Mouse (Mus musculus): Measurements from ENCODE around the gene Abtb2. TPM values are rescaled to one million over a fixed set of nuclear protein-coding genes. Genes with fewer than 3 reads are reported as not detected.
A peak's percentile ranks its signal among the peaks of the same experiment; 100 is the strongest.

Gene Abtb2
- polyA plus RNA-seq, 1 experiment from 2014 or later = 15.6 TPM

DNA sequence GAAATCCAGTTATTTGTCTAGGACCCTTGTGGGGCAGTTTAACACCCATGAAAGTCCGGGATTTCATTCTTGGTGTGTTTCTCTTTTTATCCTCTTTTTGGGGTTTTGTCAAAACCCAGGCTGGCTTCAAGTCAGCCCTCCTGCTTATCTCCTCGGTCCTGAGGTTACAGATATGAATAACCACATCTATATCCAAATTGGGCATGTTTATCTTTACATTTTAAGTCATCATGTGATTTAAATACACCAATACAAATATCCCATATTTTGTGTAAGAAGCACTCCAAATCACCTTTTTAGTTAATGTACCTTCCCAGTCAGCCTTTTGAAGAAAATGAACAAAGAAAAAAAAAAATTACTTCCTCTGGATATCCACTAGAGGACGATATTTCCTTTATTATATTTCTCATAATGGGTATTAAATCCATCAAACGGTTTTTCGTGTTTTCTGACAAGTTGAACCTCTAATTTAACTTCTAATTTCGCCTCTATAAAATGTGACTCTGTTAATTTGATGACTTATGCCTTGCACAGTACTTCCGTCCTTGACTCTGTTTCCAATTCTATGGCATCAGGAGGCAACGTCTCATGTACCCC is 1.6 kb upstream of the Abtb2 start:
- H3K27ac ChIP-seq (ENCODE audit: low read depth, low read length) = no peak overlapping the region
- peak overlapping the region; percentile 89 for H3K4me3 ChIP-seq (ENCODE audit: low read depth, low read length)
- H3K27me3 ChIP-seq (ENCODE audit: control insufficient read depth, insufficient read depth, low read length) = no peaks in the 10 kb centered on the region
- no peak for ATAC-seq (replicated peaks; ENCODE audit: insufficient number of reproducible peaks, low FRiP score, low TSS enrichment)
- peak overlapping the region; percentile 90 for H3K4me2 ChIP-seq
- H3K4me1 ChIP-seq (ENCODE audit: control insufficient read depth, insufficient read depth, low read length) = peaks cover 12% of the 10 kb centered on the region
- H3K9ac ChIP-seq (ENCODE audit: low read depth, low read length) = no peak overlapping the region
- H3K36me3 ChIP-seq (ENCODE audit: control insufficient read depth, insufficient read depth, low read length) = no peaks in the 10 kb centered on the region
- WGBS (ENCODE audit: insufficient replicate concordance) = 12% methylated on average over 8 of the region's 8 CpGs
- H3K9me3 ChIP-seq (replicated peaks; ENCODE audit: control insufficient read depth, low read length) = no peaks in the 10 kb centered on the region

DNA sequence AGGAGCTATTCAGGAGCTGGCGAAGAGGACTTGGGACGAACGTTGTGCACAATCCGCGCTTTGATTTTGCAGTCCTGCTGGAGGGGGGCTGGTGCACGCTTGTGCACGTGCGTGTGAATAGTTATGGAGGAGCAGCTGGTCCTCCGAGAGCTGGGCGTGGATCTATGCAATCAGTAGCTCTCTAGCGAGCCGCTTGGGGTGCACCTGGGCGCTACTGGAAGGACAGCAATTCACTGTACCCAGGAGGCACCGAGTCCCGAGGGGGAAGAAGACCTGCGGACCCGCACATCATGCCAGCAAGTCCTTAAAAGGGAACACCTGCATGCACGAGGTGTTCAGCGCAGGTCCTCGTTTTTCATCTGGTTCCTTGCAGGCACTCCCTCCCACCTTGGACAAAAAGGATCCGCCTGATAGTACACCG is 929 bp upstream of the Abtb2 start:
- Histone ChIP-seq H3K9me3 (replicated peaks; ENCODE audit: control insufficient read depth, low read length) (no peaks in the 10 kb centered on the region), H3K4me3 (ENCODE audit: low read depth, low read length) (peak overlapping the region; percentile 89), H3K4me2 (peak overlapping the region; percentile 90), H3K9ac (ENCODE audit: low read depth, low read length) (peak overlapping the region; percentile 60), H3K27ac (ENCODE audit: low read depth, low read length) (no peak overlapping the region), H3K27me3 (ENCODE audit: control insufficient read depth, insufficient read depth, low read length) (no peaks in the 10 kb centered on the region), H3K36me3 (ENCODE audit: control insufficient read depth, insufficient read depth, low read length) (no peaks in the 10 kb centered on the region), H3K4me1 (ENCODE audit: control insufficient read depth, insufficient read depth, low read length) (peaks cover 18% of the 10 kb centered on the region)
- ATAC-seq (replicated peaks; ENCODE audit: insufficient number of reproducible peaks, low FRiP score, low TSS enrichment) = no peak
- WGBS (ENCODE audit: insufficient replicate concordance) = 2% methylated on average over 22 of the region's 22 CpGs

DNA sequence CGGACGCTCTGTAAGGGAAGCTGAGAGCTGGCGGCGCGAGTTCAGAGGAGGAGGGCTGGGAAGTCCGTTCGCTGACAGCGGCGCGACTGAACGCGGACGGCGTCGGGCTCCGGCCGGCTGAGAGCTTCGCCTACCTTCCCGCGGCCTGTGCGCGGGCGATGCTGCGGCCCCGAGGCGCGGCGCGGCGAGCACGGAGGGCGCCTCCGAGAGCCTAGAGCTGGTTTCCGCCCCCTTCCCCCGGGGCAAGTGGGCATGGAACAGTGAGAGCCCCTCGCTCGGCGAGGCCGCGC is 258 bp downstream of the Abtb2 start:
- Histone ChIP-seq H3K4me1 (ENCODE audit: control insufficient read depth, insufficient read depth, low read length) (peaks cover 25% of the 10 kb centered on the region), H3K4me3 (ENCODE audit: low read depth, low read length) (peak overlapping the region; percentile 89), H3K27ac (ENCODE audit: low read depth, low read length) (peak overlapping the region; percentile 90), H3K36me3 (ENCODE audit: control insufficient read depth, insufficient read depth, low read length) (no peaks in the 10 kb centered on the region), H3K9ac (ENCODE audit: low read depth, low read length) (peak overlapping the region; percentile 91), H3K9me3 (replicated peaks; ENCODE audit: control insufficient read depth, low read length) (no peaks in the 10 kb centered on the region), H3K4me2 (peak overlapping the region; percentile 90), H3K27me3 (ENCODE audit: control insufficient read depth, insufficient read depth, low read length) (no peaks in the 10 kb centered on the region)
- peak; percentile 51 for ATAC-seq (replicated peaks; ENCODE audit: insufficient number of reproducible peaks, low FRiP score, low TSS enrichment)
- WGBS (ENCODE audit: insufficient replicate concordance) = under 1% methylated on average over 38 of the region's 40 CpGs

DNA sequence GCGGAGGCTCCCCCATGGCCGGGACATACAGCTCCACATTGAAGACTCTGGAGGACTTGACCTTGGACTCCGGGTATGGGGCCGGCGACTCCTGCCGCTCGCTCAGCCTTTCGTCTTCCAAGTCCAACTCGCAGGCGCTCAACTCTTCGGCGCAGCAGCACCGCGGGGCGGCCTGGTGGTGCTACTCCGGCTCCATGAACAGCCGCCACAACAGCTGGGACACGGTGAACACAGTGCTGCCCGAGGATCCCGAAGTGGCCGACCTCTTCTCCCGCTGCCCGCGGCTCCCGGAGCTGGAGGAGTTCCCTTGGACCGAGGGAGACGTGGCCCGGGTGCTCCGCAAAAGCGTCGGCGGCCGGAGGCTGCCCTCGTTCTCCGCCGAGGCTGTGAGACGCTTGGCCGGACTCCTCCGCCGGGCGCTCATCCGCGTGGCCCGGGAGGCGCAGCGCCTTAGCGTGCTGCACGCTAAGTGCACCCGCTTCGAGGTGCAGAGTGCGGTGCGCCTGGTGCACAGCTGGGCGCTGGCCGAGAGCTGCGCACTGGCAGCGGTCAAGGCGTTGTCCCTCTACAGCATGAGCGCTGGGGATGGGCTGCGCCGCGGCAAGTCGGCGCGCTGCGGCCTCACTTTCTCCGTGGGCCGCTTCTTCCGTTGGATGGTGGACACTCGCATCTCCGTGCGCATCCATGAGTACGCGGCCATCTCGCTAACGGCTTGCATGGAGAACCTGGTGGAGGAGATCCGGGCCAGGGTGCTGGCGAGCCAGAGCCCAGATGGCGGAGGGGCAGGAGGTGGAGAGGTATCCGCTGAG is 807 bp downstream of the Abtb2 start:
- Histone ChIP-seq H3K36me3 (ENCODE audit: control insufficient read depth, insufficient read depth, low read length) (no peaks in the 10 kb centered on the region), H3K4me2 (peak overlapping the region; percentile 90), H3K27ac (ENCODE audit: low read depth, low read length) (peak overlapping the region; percentile 90), H3K9me3 (replicated peaks; ENCODE audit: control insufficient read depth, low read length) (no peaks in the 10 kb centered on the region), H3K9ac (ENCODE audit: low read depth, low read length) (peak overlapping the region; percentile 91), H3K4me1 (ENCODE audit: control insufficient read depth, insufficient read depth, low read length) (peaks cover 25% of the 10 kb centered on the region), H3K4me3 (ENCODE audit: low read depth, low read length) (peak overlapping the region; percentile 89), H3K27me3 (ENCODE audit: control insufficient read depth, insufficient read depth, low read length) (no peaks in the 10 kb centered on the region)
- peak; percentile 14; the same call in 1 of the 2 replicates for ATAC-seq (replicated peaks; ENCODE audit: insufficient number of reproducible peaks, low FRiP score, low TSS enrichment)
- under 1% methylated on average over 77 of the region's 79 CpGs for WGBS (ENCODE audit: insufficient replicate concordance)

DNA sequence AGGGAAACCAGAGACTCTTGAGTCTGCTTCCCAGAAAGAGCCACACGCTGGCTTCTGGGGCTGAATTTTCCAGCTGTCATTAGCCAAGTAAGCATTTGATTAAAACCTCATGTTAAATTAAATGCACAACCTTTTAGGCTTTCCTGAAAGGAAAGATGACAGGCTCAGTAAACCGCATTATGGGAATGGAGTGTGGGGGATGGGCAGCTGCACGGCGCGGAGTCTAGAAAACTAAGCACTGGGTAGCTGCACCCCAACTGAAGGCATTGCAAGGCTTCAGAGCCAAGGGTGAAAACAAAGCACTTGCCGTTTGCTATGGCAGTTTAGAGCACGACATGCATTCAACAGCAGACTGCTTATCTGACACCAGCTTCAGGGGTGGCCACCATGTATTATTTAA is 2.1 kb downstream of the Abtb2 start:
- Histone ChIP-seq H3K9me3 (replicated peaks; ENCODE audit: control insufficient read depth, low read length) (no peaks in the 10 kb centered on the region), H3K27ac (ENCODE audit: low read depth, low read length) (no peak overlapping the region), H3K27me3 (ENCODE audit: control insufficient read depth, insufficient read depth, low read length) (no peaks in the 10 kb centered on the region), H3K9ac (ENCODE audit: low read depth, low read length) (peak overlapping the region; percentile 91), H3K4me3 (ENCODE audit: low read depth, low read length) (peak overlapping the region; percentile 89), H3K4me2 (peak overlapping the region; percentile 90), H3K4me1 (ENCODE audit: control insufficient read depth, insufficient read depth, low read length) (peaks cover 31% of the 10 kb centered on the region), H3K36me3 (ENCODE audit: control insufficient read depth, insufficient read depth, low read length) (no peaks in the 10 kb centered on the region)
- no peak for ATAC-seq (replicated peaks; ENCODE audit: insufficient number of reproducible peaks, low FRiP score, low TSS enrichment)
- WGBS (ENCODE audit: insufficient replicate concordance) = 13% methylated on average over 7 of the region's 7 CpGs

DNA sequence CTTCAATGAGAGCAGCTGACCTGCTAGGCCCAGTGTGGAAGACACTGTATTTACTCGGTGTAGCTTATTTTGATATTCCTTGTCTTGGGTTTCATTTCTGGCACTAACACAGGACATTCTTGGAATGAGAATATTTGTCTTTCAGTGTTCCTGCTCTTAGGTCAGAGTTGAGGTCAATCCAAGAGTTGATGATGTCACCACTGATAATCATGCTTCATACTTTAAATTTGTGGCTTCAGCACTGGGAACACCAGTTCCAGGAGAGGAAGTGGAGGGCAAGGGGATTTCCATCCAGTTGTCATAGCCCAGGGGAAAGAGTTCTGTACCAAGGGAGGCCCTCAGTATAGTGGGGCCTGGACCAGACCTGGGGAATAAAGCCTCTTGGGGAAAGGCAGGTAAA is 3.6 kb downstream of the Abtb2 start:
- peak overlapping the region; percentile 89 for H3K4me3 ChIP-seq (ENCODE audit: low read depth, low read length)
- peak overlapping the region; percentile 90 for H3K4me2 ChIP-seq
- 43% methylated on average over 1 of the region's 1 CpGs for WGBS (ENCODE audit: insufficient replicate concordance)
- 0 out of 2 replicates have a peak overlapping the region, but pooled peaks have one; percentile 22 for H3K9ac ChIP-seq (ENCODE audit: low read depth, low read length)
- H3K4me1 ChIP-seq (ENCODE audit: control insufficient read depth, insufficient read depth, low read length) = peaks cover 37% of the 10 kb centered on the region
- no peaks in the 10 kb centered on the region for H3K27me3 ChIP-seq (ENCODE audit: control insufficient read depth, insufficient read depth, low read length)
- no peak overlapping the region for H3K27ac ChIP-seq (ENCODE audit: low read depth, low read length)
- no peaks in the 10 kb centered on the region for H3K9me3 ChIP-seq (replicated peaks; ENCODE audit: control insufficient read depth, low read length)
- no peaks in the 10 kb centered on the region for H3K36me3 ChIP-seq (ENCODE audit: control insufficient read depth, insufficient read depth, low read length)
- no peak for ATAC-seq (replicated peaks; ENCODE audit: insufficient number of reproducible peaks, low FRiP score, low TSS enrichment)

DNA sequence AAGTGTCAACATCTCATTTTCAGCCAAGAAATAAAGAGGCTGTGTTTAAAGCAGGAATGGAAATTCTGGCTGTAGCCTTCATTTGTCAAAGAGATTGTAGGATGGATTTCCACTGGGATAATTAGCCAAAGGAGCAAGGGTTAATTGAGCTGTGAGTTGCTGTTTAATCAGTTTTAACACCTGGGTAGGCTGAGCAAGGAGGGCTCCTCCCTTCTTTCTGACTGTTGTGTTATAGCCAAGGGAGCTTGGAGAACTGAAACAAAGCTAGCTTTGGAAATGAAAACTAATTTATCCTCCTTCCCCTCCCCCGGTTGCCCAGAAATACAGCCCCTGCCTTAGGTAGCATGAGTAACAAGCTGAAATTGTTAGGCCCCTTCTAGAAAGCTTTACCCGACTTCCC is 6.2 kb downstream of the Abtb2 start:
- Histone ChIP-seq H3K9me3 (replicated peaks; ENCODE audit: control insufficient read depth, low read length) (no peaks in the 10 kb centered on the region), H3K4me3 (ENCODE audit: low read depth, low read length) (no peak overlapping the region), H3K9ac (ENCODE audit: low read depth, low read length) (no peak overlapping the region), H3K27ac (ENCODE audit: low read depth, low read length) (no peak overlapping the region), H3K4me2 (no peak overlapping the region), H3K4me1 (ENCODE audit: control insufficient read depth, insufficient read depth, low read length) (peaks cover 53% of the 10 kb centered on the region), H3K36me3 (ENCODE audit: control insufficient read depth, insufficient read depth, low read length) (no peaks in the 10 kb centered on the region), H3K27me3 (ENCODE audit: control insufficient read depth, insufficient read depth, low read length) (no peaks in the 10 kb centered on the region)
- ATAC-seq (replicated peaks; ENCODE audit: insufficient number of reproducible peaks, low FRiP score, low TSS enrichment) = no peak
- WGBS (ENCODE audit: insufficient replicate concordance) = 68% methylated on average over 2 of the region's 2 CpGs

DNA sequence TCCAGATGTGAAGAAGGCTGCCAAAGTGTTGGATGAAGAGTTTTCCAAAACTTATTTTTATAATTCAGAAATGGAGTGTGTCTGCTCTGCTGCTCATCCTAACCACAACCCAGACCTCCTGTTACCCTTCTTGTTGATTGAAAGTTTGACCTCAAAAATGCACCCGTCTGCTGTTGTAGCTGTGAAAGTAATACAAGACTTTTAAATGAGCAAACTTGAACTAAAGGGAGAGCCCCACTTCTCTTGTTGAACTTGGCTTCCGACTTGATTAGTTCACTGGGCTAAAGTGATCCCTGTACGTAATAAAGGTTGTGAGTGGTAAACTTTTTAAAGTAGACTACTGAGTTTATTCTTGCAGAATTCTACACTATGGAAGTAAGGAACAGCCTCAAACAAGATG is 10.3 kb downstream of the Abtb2 start:
- H3K4me3 ChIP-seq (ENCODE audit: low read depth, low read length) = no peak overlapping the region
- H3K9me3 ChIP-seq (replicated peaks; ENCODE audit: control insufficient read depth, low read length) = no peaks in the 10 kb centered on the region
- WGBS (ENCODE audit: insufficient replicate concordance) = 77% methylated on average over 3 of the region's 3 CpGs
- no peak for ATAC-seq (replicated peaks; ENCODE audit: insufficient number of reproducible peaks, low FRiP score, low TSS enrichment)
- 0 out of 2 replicates have a peak overlapping the region, but pooled peaks have one; percentile 3 for H3K27ac ChIP-seq (ENCODE audit: low read depth, low read length)
- peaks cover 64% of the 10 kb centered on the region for H3K4me1 ChIP-seq (ENCODE audit: control insufficient read depth, insufficient read depth, low read length)
- H3K36me3 ChIP-seq (ENCODE audit: control insufficient read depth, insufficient read depth, low read length) = no peaks in the 10 kb centered on the region
- H3K9ac ChIP-seq (ENCODE audit: low read depth, low read length) = no peak overlapping the region
- H3K27me3 ChIP-seq (ENCODE audit: control insufficient read depth, insufficient read depth, low read length) = no peaks in the 10 kb centered on the region
- no peak overlapping the region for H3K4me2 ChIP-seq
